Mouse (Mus musculus) lung, embryonic 14.5 days (tissue): ENCODE measurements around the gene Nek2. TPM values are rescaled to one million over a fixed set of nuclear protein-coding genes. Genes with fewer than 3 reads are reported as not detected.
A peak's percentile ranks its signal among the peaks of the same experiment; 100 is the strongest.

Source experiments
- ATAC-seq: fragments of 200-750 bp; cut with Nextera tagmentation; 2 replicates; pipeline ENCODE4 v1.8.0; 2017; ENCODE audit warnings: mild to moderate bottlenecking, moderate TSS enrichment, moderate library complexity; ENCODE audit not compliant: insufficient read depth
- DNase-seq: peaks from one replicate; pipeline ENCODE4 v3.0.0-alpha.2; 2015
- H3K27ac ChIP-seq: fragments of 300-500 bp; sonication (generic); 2 replicates; pipeline ENCODE4 v1.5.1; 2014; ENCODE audit warnings: low read depth, mild to moderate bottlenecking, moderate library complexity
- H3K27me3 ChIP-seq: fragments of 300-500 bp; sonication (generic); 2 replicates; pipeline ENCODE4 v1.6.1; 2014; ENCODE audit warnings: low read length, control low read depth; ENCODE audit not compliant: insufficient read depth
- H3K36me3 ChIP-seq: fragments of 300-500 bp; sonication (generic); 2 replicates; pipeline ENCODE4 v1.6.1; 2014; ENCODE audit warnings: control low read depth; ENCODE audit not compliant: insufficient read depth
- H3K4me1 ChIP-seq: fragments of 300-500 bp; sonication (generic); 2 replicates; pipeline ENCODE4 v1.6.1; 2014; ENCODE audit warnings: antibody characterized with exemption, control low read depth; ENCODE audit not compliant: insufficient read depth
- H3K4me2 ChIP-seq: fragments of 300-500 bp; sonication (generic); 2 replicates; pipeline ENCODE4 v1.6.1; 2014; ENCODE audit warnings: mild to moderate bottlenecking
- H3K4me3 ChIP-seq: fragments of 300-500 bp; sonication (generic); 2 replicates; pipeline ENCODE4 v1.5.1; 2014; ENCODE audit warnings: low read depth, low read length
- H3K9ac ChIP-seq: fragments of 300-500 bp; sonication (generic); 2 replicates; pipeline ENCODE4 v1.6.1; 2014
- H3K9me3 ChIP-seq: fragments of 300-500 bp; sonication (generic); 2 replicates; pipeline ENCODE4 v1.6.1; 2016; ENCODE audit warnings: low read depth, low read length, control low read depth
- CTCF ChIP-seq: IDR thresholded peaks from 2 replicates; pipeline ENCODE4 v1.5.1; 2016; ENCODE audit warnings: antibody characterized with exemption, low read depth
- whole genome bisulfite sequencing: fragments of 180-500 bp; shearing (Covaris S2); extraction: QIAGEN DNeasy Blood & Tissue Kit; methylation state at CpG from one replicate; pipeline ENCODE4 v1.1.7; 2014; 5-methylcytosine and 5-hydroxymethylcytosine counted together
- polyA plus RNA-seq: library from polyadenylated mRNA; unstranded; fragments of >200 nt; fragmentation: Nextera tagmentation; extraction: Ambion mirVana; gene quantifications from 2 replicates; pipeline ENCODE4 v1.2.1, GENCODE M21; 2014

Gene Nek2
- polyA plus RNA-seq, 1 experiment from 2014 or later: 46.8 TPM

GRCm38 (mm10) chr1:191875683-191876305 is 54.5 kb downstream of the Nek2 start:
- TF ChIP-seq CTCF: no peak
- H3K36me3 ChIP-seq: no peaks in the 10 kb centered on the region
- no peaks in the 10 kb centered on the region for H3K4me1 ChIP-seq
- no peak overlapping the region for H3K4me3 ChIP-seq
- DNase-seq (no peak), ATAC-seq (no peak)
- H3K9me3 ChIP-seq: no peaks in the 10 kb centered on the region
- 43% methylated on average over 9 of the region's 9 CpGs for WGBS
- no peak overlapping the region for H3K27ac ChIP-seq
- no peak overlapping the region for H3K4me2 ChIP-seq
- no peaks in the 10 kb centered on the region for H3K27me3 ChIP-seq
- no peak overlapping the region for H3K9ac ChIP-seq

GRCm38 (mm10) chr1:191877681-191878080 is 56.4 kb downstream of the Nek2 start:
- TF ChIP-seq CTCF: no peak
- DNase-seq: no peak
- no peaks in the 10 kb centered on the region for H3K4me1 ChIP-seq

GRCm38 (mm10) chr1:191878518-191878921 is 57.3 kb downstream of the Nek2 start:
- Histone ChIP-seq H3K4me1 (no peaks in the 10 kb centered on the region), H3K27ac (no peak overlapping the region), H3K27me3 (no peaks in the 10 kb centered on the region), H3K4me2 (no peak overlapping the region), H3K36me3 (no peaks in the 10 kb centered on the region), H3K9me3 (no peaks in the 10 kb centered on the region), H3K4me3 (no peak overlapping the region), H3K9ac (no peak overlapping the region)
- DNase-seq: peak; percentile 50
- no peak for ATAC-seq
- WGBS: 57% methylated on average over 4 of the region's 4 CpGs
- no peak for TF ChIP-seq CTCF

More at GRCm38 (mm10) chr1:191877681-191878080, 56.4 kb downstream of the Nek2 start:
- no peaks in the 10 kb centered on the region for H3K36me3 ChIP-seq
- no peak overlapping the region for H3K4me2 ChIP-seq
- no peak overlapping the region for H3K4me3 ChIP-seq
- no peak overlapping the region for H3K27ac ChIP-seq
- no peak overlapping the region for H3K9ac ChIP-seq
- ATAC-seq: no peak
- H3K27me3 ChIP-seq: no peaks in the 10 kb centered on the region
- H3K9me3 ChIP-seq: no peaks in the 10 kb centered on the region
- 51% methylated on average over 10 of the region's 10 CpGs for WGBS

GRCm38 (mm10) chr1:191880247-191880646 is 59.0 kb downstream of the Nek2 start:
- Histone ChIP-seq H3K36me3 (no peaks in the 10 kb centered on the region), H3K27me3 (no peaks in the 10 kb centered on the region), H3K4me3 (no peak overlapping the region), H3K4me1 (no peaks in the 10 kb centered on the region), H3K27ac (no peak overlapping the region), H3K9me3 (no peaks in the 10 kb centered on the region), H3K9ac (no peak overlapping the region), H3K4me2 (no peak overlapping the region)
- DNase-seq (no peak), ATAC-seq (no peak)
- no peak for TF ChIP-seq CTCF
- WGBS: 70% methylated on average over 3 of the region's 3 CpGs

- DNase-seq (no peak), ATAC-seq (no peak)
- no peaks in the 10 kb centered on the region for H3K9me3 ChIP-seq
- no peaks in the 10 kb centered on the region for H3K4me1 ChIP-seq
- no peak overlapping the region for H3K4me3 ChIP-seq
- TF ChIP-seq CTCF: no peak
- no peak overlapping the region for H3K4me2 ChIP-seq
- H3K27ac ChIP-seq: no peak overlapping the region
- no peaks in the 10 kb centered on the region for H3K36me3 ChIP-seq
- 69% methylated on average over 8 of the region's 8 CpGs for WGBS
- H3K9ac ChIP-seq: no peak overlapping the region
- H3K27me3 ChIP-seq: no peaks in the 10 kb centered on the region
These were observed 59.8 kb downstream of the Nek2 start for GRCm38 (mm10) chr1:191880921-191881609.

GRCm38 (mm10) chr1:191881663-191882062 is 60.4 kb downstream of the Nek2 start:
- no peak for TF ChIP-seq CTCF
- no peaks in the 10 kb centered on the region for H3K4me1 ChIP-seq
- no peak overlapping the region for H3K9ac ChIP-seq
- DNase-seq: no peak
- WGBS: 51% methylated on average over 2 of the region's 2 CpGs
- H3K27me3 ChIP-seq: no peaks in the 10 kb centered on the region
- no peak overlapping the region for H3K4me3 ChIP-seq
- H3K9me3 ChIP-seq: no peaks in the 10 kb centered on the region
- H3K4me2 ChIP-seq: no peak overlapping the region
- no peaks in the 10 kb centered on the region for H3K36me3 ChIP-seq
- no peak for ATAC-seq
- no peak overlapping the region for H3K27ac ChIP-seq

Other genes with a start within 250 kb of the Nek2 start
- gene Dtl, start 245.9 kb upstream of the Nek2 start, polyA plus RNA-seq: 75.6 and 75.8 TPM in 2 replicates
- gene Ints7, start 245.8 kb upstream of the Nek2 start, polyA plus RNA-seq: 65.3 and 69.4 TPM in 2 replicates
- gene Lpgat1, start 103.6 kb upstream of the Nek2 start, polyA plus RNA-seq: 38.5 and 43.2 TPM in 2 replicates
- 2.9 and 3.9 TPM in 2 replicates for gene Slc30a1, start 85.3 kb downstream of the Nek2 start, polyA plus RNA-seq
- gene Rd3, start 155.9 kb downstream of the Nek2 start, polyA plus RNA-seq: 0.45 and 1.8 TPM in 2 replicates